Mouse (Mus musculus) ES-Bruce4 (cell line): Measurements from ENCODE around the gene Zfp423.

ENCODE experiments used
- CTCF ChIP-seq: IDR thresholded peaks from one replicate; pipeline ENCODE4 v1.8.1; 2011; ENCODE audit warnings: low read depth, low read length
- EP300 ChIP-seq: IDR thresholded peaks from 2 replicates; pipeline ENCODE4 v1.6.1; 2011; ENCODE audit warnings: low read depth, low read length; ENCODE audit not compliant: insufficient read depth
- POLR2A ChIP-seq: IDR thresholded peaks from one replicate; pipeline ENCODE4 v1.8.1; 2011; ENCODE audit warnings: low read length; ENCODE audit not compliant: insufficient read depth

DNA sequence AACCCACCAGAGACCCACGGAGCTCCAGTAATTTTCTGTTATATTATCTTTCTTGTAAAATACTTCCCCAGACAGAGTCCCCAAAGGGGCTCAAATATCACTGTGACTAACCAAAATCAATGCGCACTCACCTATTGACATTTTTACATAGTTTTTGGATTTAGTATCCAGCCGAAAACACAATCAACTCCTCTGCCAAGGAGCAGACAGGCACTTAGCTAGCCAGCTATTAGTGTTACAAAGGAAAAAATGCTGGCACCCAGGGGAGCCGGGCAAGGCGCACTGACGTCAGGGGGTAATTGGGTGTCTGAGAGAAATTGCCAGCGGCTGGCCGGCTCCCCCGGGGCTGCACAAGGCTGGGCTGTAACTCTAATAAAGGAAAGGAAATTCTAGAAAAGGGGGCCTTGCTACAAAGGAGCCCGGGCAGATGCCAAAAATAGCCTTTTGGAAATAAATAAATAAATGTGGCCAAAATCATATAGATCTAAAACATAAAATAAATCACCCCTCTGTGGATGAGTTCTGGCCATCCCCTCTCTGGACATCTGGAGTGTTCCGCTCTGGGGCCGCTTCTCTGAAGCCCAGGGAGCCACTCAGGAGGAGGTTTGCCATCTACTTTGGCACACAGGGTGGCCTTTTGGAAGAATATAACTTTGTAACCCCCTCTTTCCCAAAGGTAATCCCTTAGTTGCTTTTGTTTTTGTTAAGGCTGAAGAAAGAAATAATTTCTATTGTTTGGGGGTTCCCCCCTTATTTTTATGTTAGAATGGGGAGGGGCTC, 125.4 kb downstream of the Zfp423 start:
- no peak for TF ChIP-seq CTCF
- TF ChIP-seq POLR2A: no peak
- TF ChIP-seq EP300: no peak
